Mouse (Mus musculus): Measurements from ENCODE around the gene Smad1.
A peak's percentile ranks its signal among the peaks of the same experiment; 100 is the strongest.

The Smad1 gene

GRCm38 (mm10) chr8:79323121-79323520 is 76.2 kb downstream of the Smad1 start:
- Histone ChIP-seq H3K27me3 (ENCODE audit: control insufficient read depth, insufficient read depth, low read length, poor library complexity, severe bottlenecking) (no peaks in the 10 kb centered on the region), H3K36me3 (ENCODE audit: control insufficient read depth, insufficient read depth, low read length, poor library complexity, severe bottlenecking) (no peaks in the 10 kb centered on the region)
- no peak for DNase-seq (ENCODE audit: low read depth, low spot score)

- no peak for DNase-seq (ENCODE audit: low read depth, low spot score)
- Histone ChIP-seq H3K27me3 (ENCODE audit: control insufficient read depth, insufficient read depth, low read length, poor library complexity, severe bottlenecking) (no peaks in the 10 kb centered on the region), H3K36me3 (ENCODE audit: control insufficient read depth, insufficient read depth, low read length, poor library complexity, severe bottlenecking) (no peaks in the 10 kb centered on the region)
These were observed 88.5 kb downstream of the Smad1 start for GRCm38 (mm10) chr8:79310801-79311200.

GRCm38 (mm10) chr8:79305941-79306340 is 93.4 kb downstream of the Smad1 start:
- no peak for DNase-seq (ENCODE audit: low read depth, low spot score)
- no peaks in the 10 kb centered on the region for H3K36me3 ChIP-seq (ENCODE audit: control insufficient read depth, insufficient read depth, low read length, poor library complexity, severe bottlenecking)

GRCm38 (mm10) chr8:79301548-79301947 is 97.8 kb downstream of the Smad1 start:
- DNase-seq (ENCODE audit: low read depth, low spot score) = no peak
- H3K36me3 ChIP-seq (ENCODE audit: control insufficient read depth, insufficient read depth, low read length, poor library complexity, severe bottlenecking) = no peaks in the 10 kb centered on the region
- no peaks in the 10 kb centered on the region for H3K27me3 ChIP-seq (ENCODE audit: control insufficient read depth, insufficient read depth, low read length, poor library complexity, severe bottlenecking)

More at GRCm38 (mm10) chr8:79305941-79306340, 93.4 kb downstream of the Smad1 start:
- no peaks in the 10 kb centered on the region for H3K27me3 ChIP-seq (ENCODE audit: control insufficient read depth, insufficient read depth, low read length, poor library complexity, severe bottlenecking)

GRCm38 (mm10) chr8:79299704-79300103 is 99.6 kb downstream of the Smad1 start:
- Histone ChIP-seq H3K27me3 (ENCODE audit: control insufficient read depth, insufficient read depth, low read length, poor library complexity, severe bottlenecking) (no peaks in the 10 kb centered on the region), H3K36me3 (ENCODE audit: control insufficient read depth, insufficient read depth, low read length, poor library complexity, severe bottlenecking) (no peaks in the 10 kb centered on the region)
- DNase-seq (ENCODE audit: low read depth, low spot score) = peak; percentile 38

GRCm38 (mm10) chr8:79297763-79298162 is 101.6 kb downstream of the Smad1 start:
- no peaks in the 10 kb centered on the region for H3K36me3 ChIP-seq (ENCODE audit: control insufficient read depth, insufficient read depth, low read length, poor library complexity, severe bottlenecking)
- H3K27me3 ChIP-seq (ENCODE audit: control insufficient read depth, insufficient read depth, low read length, poor library complexity, severe bottlenecking) = no peaks in the 10 kb centered on the region
- peak; percentile 51 for DNase-seq (ENCODE audit: low read depth, low spot score)

- no peak for DNase-seq (ENCODE audit: low read depth, low spot score)
- Histone ChIP-seq H3K27me3 (ENCODE audit: control insufficient read depth, insufficient read depth, low read length, poor library complexity, severe bottlenecking) (no peaks in the 10 kb centered on the region), H3K36me3 (ENCODE audit: control insufficient read depth, insufficient read depth, low read length, poor library complexity, severe bottlenecking) (no peaks in the 10 kb centered on the region)
These were observed 103.8 kb downstream of the Smad1 start for GRCm38 (mm10) chr8:79295276-79296105.

- peak; percentile 98 for DNase-seq (ENCODE audit: low read depth, low spot score)
- Histone ChIP-seq H3K36me3 (ENCODE audit: control insufficient read depth, insufficient read depth, low read length, poor library complexity, severe bottlenecking) (no peaks in the 10 kb centered on the region), H3K27me3 (ENCODE audit: control insufficient read depth, insufficient read depth, low read length, poor library complexity, severe bottlenecking) (no peaks in the 10 kb centered on the region)
These were observed 104.6 kb downstream of the Smad1 start, which contains the start of gene Mmaa for GRCm38 (mm10) chr8:79294610-79295275. TSS of gene Mmaa (minus strand) at chr8:79294937.

- H3K27me3 ChIP-seq (ENCODE audit: control insufficient read depth, insufficient read depth, low read length, poor library complexity, severe bottlenecking) = no peaks in the 10 kb centered on the region
- no peak for DNase-seq (ENCODE audit: low read depth, low spot score)
- no peaks in the 10 kb centered on the region for H3K36me3 ChIP-seq (ENCODE audit: control insufficient read depth, insufficient read depth, low read length, poor library complexity, severe bottlenecking)
These were observed 105.5 kb downstream of the Smad1 start for GRCm38 (mm10) chr8:79293841-79294240.

GRCm38 (mm10) chr8:79292712-79293264 is 106.5 kb downstream of the Smad1 start:
- Histone ChIP-seq H3K27me3 (ENCODE audit: control insufficient read depth, insufficient read depth, low read length, poor library complexity, severe bottlenecking) (no peaks in the 10 kb centered on the region), H3K36me3 (ENCODE audit: control insufficient read depth, insufficient read depth, low read length, poor library complexity, severe bottlenecking) (no peaks in the 10 kb centered on the region)
- DNase-seq (ENCODE audit: low read depth, low spot score) = no peak

GRCm38 (mm10) chr8:79289592-79289991 is 109.7 kb downstream of the Smad1 start:
- H3K27me3 ChIP-seq (ENCODE audit: control insufficient read depth, insufficient read depth, low read length, poor library complexity, severe bottlenecking) = no peaks in the 10 kb centered on the region
- no peak for DNase-seq (ENCODE audit: low read depth, low spot score)
- H3K36me3 ChIP-seq (ENCODE audit: control insufficient read depth, insufficient read depth, low read length, poor library complexity, severe bottlenecking) = no peaks in the 10 kb centered on the region

- Histone ChIP-seq H3K36me3 (ENCODE audit: control insufficient read depth, insufficient read depth, low read length, poor library complexity, severe bottlenecking) (no peaks in the 10 kb centered on the region), H3K27me3 (ENCODE audit: control insufficient read depth, insufficient read depth, low read length, poor library complexity, severe bottlenecking) (no peaks in the 10 kb centered on the region)
- no peak for DNase-seq (ENCODE audit: low read depth, low spot score)
These were observed 110.6 kb downstream of the Smad1 start for GRCm38 (mm10) chr8:79288681-79289080.

Data from splenic B cell, adult 2 months (primary cell).